Mouse (Mus musculus) midbrain, embryonic 16.5 days (tissue): ENCODE results near the gene Tmem253. TPM values are rescaled to one million over a fixed set of nuclear protein-coding genes. Genes with fewer than 3 reads are reported as not detected.

Source experiments
- ATAC-seq: fragments of 200-750 bp; cut with Nextera tagmentation; 2 replicates; pipeline ENCODE4 v1.8.0; 2017; ENCODE audit warnings: moderate TSS enrichment
- H3K27ac ChIP-seq: fragments of 300-500 bp; sonication (generic); 2 replicates; pipeline ENCODE4 v1.5.1; 2014; ENCODE audit warnings: mild to moderate bottlenecking, low read length, mixed read lengths
- H3K27me3 ChIP-seq: fragments of 300-500 bp; sonication (generic); 2 replicates; pipeline ENCODE4 v1.6.1; 2014; ENCODE audit warnings: low read depth, low read length, mixed read lengths; ENCODE audit not compliant: control insufficient read depth, insufficient read depth
- H3K36me3 ChIP-seq: fragments of 300-500 bp; sonication (generic); 2 replicates; pipeline ENCODE4 v1.6.1; 2014; ENCODE audit warnings: mild to moderate bottlenecking, low read length, moderate library complexity, mixed read lengths; ENCODE audit not compliant: control insufficient read depth, insufficient read depth
- H3K4me1 ChIP-seq: fragments of 300-500 bp; sonication (generic); 2 replicates; pipeline ENCODE4 v1.6.1; 2014; ENCODE audit warnings: mild to moderate bottlenecking, low read length, mixed read lengths; ENCODE audit not compliant: control insufficient read depth, insufficient read depth
- H3K4me2 ChIP-seq: fragments of 300-500 bp; sonication (generic); 2 replicates; pipeline ENCODE4 v1.6.1; 2014; ENCODE audit warnings: mild to moderate bottlenecking, low read length, mixed read lengths
- H3K4me3 ChIP-seq: fragments of 300-500 bp; sonication (generic); 2 replicates; pipeline ENCODE4 v1.5.1; 2014; ENCODE audit warnings: low read depth, mild to moderate bottlenecking, low read length, moderate library complexity, mixed read lengths
- H3K9ac ChIP-seq: fragments of 300-500 bp; sonication (generic); 2 replicates; pipeline ENCODE4 v1.6.1; 2014; ENCODE audit warnings: low read depth, low read length, mixed read lengths
- H3K9me3 ChIP-seq: fragments of 300-500 bp; sonication (generic); replicated peaks from 2 replicates; pipeline ENCODE4 v1.6.1; 2014; ENCODE audit warnings: mild to moderate bottlenecking, low read length, mixed read lengths; ENCODE audit not compliant: control insufficient read depth, poor library complexity, severe bottlenecking
- WGBS: fragments of 180-500 bp; shearing (Covaris S2); extraction: QIAGEN DNeasy Blood & Tissue Kit; methylation state at CpG from one replicate; pipeline ENCODE4 v1.1.7; 2014; 5-methylcytosine and 5-hydroxymethylcytosine counted together
- polyA plus RNA-seq: library from polyadenylated mRNA; unstranded; fragments of >200 nt; fragmentation: Nextera tagmentation; extraction: Ambion mirVana; gene quantifications from 2 replicates; pipeline ENCODE4 v1.2.1, GENCODE M21; 2015

Tmem253 gene
- polyA plus RNA-seq, 1 experiment from 2014 or later, result 0.16 TPM

DNA sequence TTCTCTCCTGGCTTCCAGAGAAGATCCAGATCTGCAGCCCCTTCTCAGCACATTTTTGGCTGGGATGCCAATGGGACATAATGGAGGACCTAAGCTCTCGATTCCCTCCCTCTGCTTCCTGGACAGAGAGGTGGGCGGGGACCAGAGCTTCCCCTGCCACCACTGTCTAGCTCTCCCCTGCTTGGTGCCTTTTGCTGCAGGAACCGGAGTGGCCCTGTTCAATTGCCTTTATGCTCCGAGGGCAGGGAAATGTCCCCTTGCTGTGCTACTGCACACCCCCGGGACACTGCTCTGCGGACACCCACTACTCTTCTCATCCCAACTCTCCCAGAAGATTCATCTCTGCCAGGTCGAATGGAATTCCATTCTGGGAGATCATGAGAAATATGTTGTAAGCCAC, 10.3 kb upstream of the Tmem253 start:
- H3K27me3 ChIP-seq, result no peaks in the 10 kb centered on the region
- H3K4me1 ChIP-seq, result peaks cover 50% of the 10 kb centered on the region
- H3K4me3 ChIP-seq, result no peak overlapping the region
- H3K9me3 ChIP-seq, result no peaks in the 10 kb centered on the region
- peak overlapping the region; percentile 50; the same call in 1 of the 2 replicates for H3K4me2 ChIP-seq
- peaks cover 29% of the 10 kb centered on the region for H3K36me3 ChIP-seq
- ATAC-seq, result no peak
- WGBS, result 61% methylated on average over 7 of the region's 7 CpGs
- H3K27ac ChIP-seq, result peak overlapping the region; percentile 89
- H3K9ac ChIP-seq, result no peak overlapping the region; the same call in 1 of the 2 replicates

- no peaks in the 10 kb centered on the region for H3K27me3 ChIP-seq
- WGBS, result 73% methylated on average over 6 of the region's 6 CpGs
- H3K36me3 ChIP-seq, result peaks cover 26% of the 10 kb centered on the region
- H3K9ac ChIP-seq, result no peak overlapping the region
- no peaks in the 10 kb centered on the region for H3K9me3 ChIP-seq
- H3K4me1 ChIP-seq, result peaks cover 54% of the 10 kb centered on the region
- no peak overlapping the region for H3K4me3 ChIP-seq
- H3K4me2 ChIP-seq, result no peak overlapping the region
- no peak for ATAC-seq
- peak overlapping the region; percentile 23; the same call in 1 of the 2 replicates for H3K27ac ChIP-seq
These were observed 9.8 kb upstream of the Tmem253 start for GRCm38 (mm10) chr14:52005616-52006015.

DNA sequence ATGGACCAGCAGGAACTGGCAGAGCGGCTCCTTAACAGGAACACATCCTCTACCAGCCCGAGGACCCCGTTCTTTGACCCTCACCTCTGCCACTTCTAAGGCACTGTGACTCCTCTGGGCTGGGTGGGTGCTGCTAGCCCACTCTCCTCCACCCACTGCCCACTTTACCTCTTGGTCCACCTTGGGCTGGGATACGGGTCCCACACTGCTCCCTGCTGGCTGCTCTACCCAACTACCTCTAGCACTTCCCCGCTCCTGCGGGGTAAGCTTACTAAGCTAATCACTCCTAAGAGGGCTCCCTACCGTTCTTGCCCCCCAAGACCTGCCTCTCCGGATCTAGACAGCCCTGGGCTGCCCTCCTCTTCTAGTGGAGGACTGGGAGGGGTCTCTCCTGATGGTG, 9.2 kb upstream of the Tmem253 start:
- no peak overlapping the region for H3K4me3 ChIP-seq
- no peak overlapping the region for H3K4me2 ChIP-seq
- 57% methylated on average over 8 of the region's 8 CpGs for WGBS
- peaks cover 26% of the 10 kb centered on the region for H3K36me3 ChIP-seq
- peaks cover 60% of the 10 kb centered on the region for H3K4me1 ChIP-seq
- H3K9me3 ChIP-seq, result no peaks in the 10 kb centered on the region
- no peak overlapping the region for H3K9ac ChIP-seq
- H3K27me3 ChIP-seq, result no peaks in the 10 kb centered on the region
- H3K27ac ChIP-seq, result no peak overlapping the region
- ATAC-seq, result no peak

GRCm38 (mm10) chr14:52006771-52007170, 8.7 kb upstream of the Tmem253 start:
- Histone ChIP-seq H3K36me3 (peaks cover 26% of the 10 kb centered on the region), H3K27ac (no peak overlapping the region), H3K9me3 (no peaks in the 10 kb centered on the region), H3K4me3 (no peak overlapping the region), H3K9ac (no peak overlapping the region), H3K27me3 (no peaks in the 10 kb centered on the region), H3K4me1 (peaks cover 65% of the 10 kb centered on the region), H3K4me2 (no peak overlapping the region)
- WGBS, result 93% methylated on average over 22 of the region's 23 CpGs
- ATAC-seq, result no peak

DNA sequence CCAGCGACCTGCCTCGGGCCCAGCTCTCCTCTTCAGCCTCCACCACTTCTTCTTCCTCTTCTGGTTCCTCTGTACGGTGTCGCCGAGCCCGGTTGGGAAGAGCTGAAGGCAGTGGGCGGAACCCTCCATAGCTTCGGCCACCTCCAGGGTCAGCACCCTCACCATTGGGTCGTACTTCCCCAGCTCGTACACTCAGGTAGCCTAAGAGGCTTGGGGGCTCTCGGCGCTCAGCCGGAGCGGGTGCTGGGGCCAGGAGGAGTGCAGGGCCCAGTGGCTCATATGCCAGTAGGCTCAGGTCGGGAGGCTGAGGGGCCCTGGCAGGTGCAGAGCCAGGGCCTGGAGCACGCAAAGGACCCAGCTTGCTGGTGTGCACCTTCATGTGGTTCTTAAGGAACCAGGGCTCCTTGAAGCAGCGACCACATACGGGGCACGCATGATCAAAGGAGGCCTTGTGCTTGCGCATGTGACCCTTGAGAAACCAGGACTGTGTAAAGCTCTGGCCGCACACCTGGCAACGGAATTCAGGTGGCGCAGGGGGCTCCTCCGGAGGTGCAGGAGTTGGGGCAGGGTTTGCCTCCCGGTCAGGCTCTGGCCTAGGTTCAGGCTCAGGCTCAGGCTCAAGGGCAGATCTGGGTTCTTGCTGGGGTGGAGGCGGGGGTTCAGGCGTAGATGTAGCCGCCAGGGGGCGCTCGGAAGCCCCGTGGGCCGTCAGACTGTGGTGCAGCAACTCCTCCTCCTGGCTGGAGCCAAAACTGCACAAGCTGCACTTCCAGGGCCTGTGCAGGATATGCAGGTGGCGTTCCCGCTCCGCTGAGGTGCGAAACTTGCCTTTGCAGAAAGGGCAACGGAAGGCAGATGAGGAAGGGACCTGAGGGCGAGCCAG, 6.9 kb upstream of the Tmem253 start:
- WGBS, result 47% methylated on average over 38 of the region's 38 CpGs
- H3K4me3 ChIP-seq, result peak overlapping the region; percentile 15; the same call in 1 of the 2 replicates
- H3K4me2 ChIP-seq, result peak overlapping the region; percentile 53
- peaks cover 16% of the 10 kb centered on the region for H3K36me3 ChIP-seq
- H3K27ac ChIP-seq, result peak overlapping the region; percentile 71
- H3K9ac ChIP-seq, result peak overlapping the region; percentile 43
- ATAC-seq, result peak; percentile 21
- no peaks in the 10 kb centered on the region for H3K27me3 ChIP-seq
- no peaks in the 10 kb centered on the region for H3K9me3 ChIP-seq
- peaks cover 73% of the 10 kb centered on the region for H3K4me1 ChIP-seq

- Histone ChIP-seq H3K36me3 (peaks cover 16% of the 10 kb centered on the region), H3K4me2 (peak overlapping the region; percentile 53), H3K4me1 (peaks cover 67% of the 10 kb centered on the region), H3K27me3 (no peaks in the 10 kb centered on the region), H3K9ac (peak overlapping the region; percentile 43), H3K4me3 (peak overlapping the region; percentile 15; the same call in 1 of the 2 replicates), H3K9me3 (no peaks in the 10 kb centered on the region), H3K27ac (peak overlapping the region; percentile 71)
- ATAC-seq, result no peak
- WGBS, result 16% methylated on average over 26 of the region's 26 CpGs
These were observed 6.1 kb upstream of the Tmem253 start for GRCm38 (mm10) chr14:52009361-52009760.

- peaks cover 62% of the 10 kb centered on the region for H3K4me1 ChIP-seq
These were observed 5.6 kb upstream of the Tmem253 start for GRCm38 (mm10) chr14:52009841-52010240.

GRCm38 (mm10) chr14:52010446-52011111, 4.9 kb upstream of the Tmem253 start:
- Histone ChIP-seq H3K9me3 (no peaks in the 10 kb centered on the region), H3K27ac (peak overlapping the region; percentile 89), H3K36me3 (peaks cover 16% of the 10 kb centered on the region), H3K4me2 (peak overlapping the region; percentile 53), H3K4me3 (peak overlapping the region; percentile 32), H3K27me3 (no peaks in the 10 kb centered on the region), H3K9ac (peak overlapping the region; percentile 54), H3K4me1 (peaks cover 63% of the 10 kb centered on the region)
- peak; percentile 68 for ATAC-seq
- 0% methylated on average over 9 of the region's 9 CpGs for WGBS

More at GRCm38 (mm10) chr14:52009841-52010240, 5.6 kb upstream of the Tmem253 start:
- peak overlapping the region; percentile 53 for H3K4me2 ChIP-seq
- WGBS, result 18% methylated on average over 6 of the region's 6 CpGs
- H3K4me3 ChIP-seq, result peak overlapping the region; percentile 32
- no peaks in the 10 kb centered on the region for H3K9me3 ChIP-seq
- ATAC-seq, result no peak
- H3K9ac ChIP-seq, result peak overlapping the region; percentile 54
- no peaks in the 10 kb centered on the region for H3K27me3 ChIP-seq
- peak overlapping the region; percentile 89 for H3K27ac ChIP-seq
- peaks cover 16% of the 10 kb centered on the region for H3K36me3 ChIP-seq

DNA sequence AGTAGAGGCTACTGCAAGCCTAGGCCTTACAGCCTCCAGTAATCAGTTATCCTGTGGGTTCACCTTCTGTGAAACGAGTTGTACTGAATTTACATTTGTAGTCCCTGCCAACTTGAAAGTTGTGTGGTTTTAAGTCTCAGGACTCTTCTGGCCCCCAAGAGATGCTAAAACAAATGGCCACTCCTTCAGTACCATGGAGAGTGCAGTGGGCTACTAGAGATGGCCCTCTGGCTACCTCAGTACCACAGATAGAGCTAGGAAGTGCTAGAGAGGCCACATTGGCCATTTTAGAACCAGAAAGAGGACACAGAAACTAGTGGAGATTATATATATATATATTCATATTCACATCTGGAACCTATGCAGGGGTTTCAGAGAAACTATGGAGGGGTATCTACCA, 3.8 kb upstream of the Tmem253 start:
- Histone ChIP-seq H3K27ac (peak overlapping the region; percentile 89), H3K36me3 (peaks cover 10% of the 10 kb centered on the region), H3K27me3 (no peaks in the 10 kb centered on the region), H3K4me3 (no peak overlapping the region), H3K9me3 (no peaks in the 10 kb centered on the region), H3K9ac (no peak overlapping the region), H3K4me2 (peak overlapping the region; percentile 53), H3K4me1 (peaks cover 68% of the 10 kb centered on the region)
- ATAC-seq, result no peak
- 26% methylated on average over 1 of the region's 1 CpGs for WGBS
